Comparison of ENCODE assay signal across 22 mouse cellular contexts in the genomic region with DNA sequence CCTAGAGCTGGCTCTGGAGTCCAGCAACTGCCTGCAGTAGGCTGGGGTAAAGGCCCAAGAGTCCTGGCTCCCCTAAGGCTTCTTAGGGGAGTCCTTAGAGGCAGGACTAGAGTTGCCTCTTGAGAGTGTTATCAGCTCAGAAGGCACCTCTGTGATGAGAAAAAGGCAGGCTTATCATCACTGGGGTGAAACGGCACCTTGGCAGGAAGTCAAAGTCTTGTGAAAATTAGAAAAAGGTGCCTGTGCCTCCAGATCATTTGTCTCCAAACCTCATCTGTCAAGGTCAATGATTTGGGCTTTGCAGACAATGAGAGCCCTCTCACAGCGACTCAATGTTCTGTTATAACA.
DNase-seq lines count a peak whose midpoint lies in the region; ATAC-seq lines count a peak whose summit lies in the region.
"Had no signal": no experiment of that assay in that cellular context is flagged by ENCODE, and none has a peak within 500 bp of the region (broad histone marks: within the 10 kb centered on the region; RNA-seq: fewer than 3 reads in every experiment).

No protein-coding gene starts in this region.

- DNase-seq in testis, postnatal 14 days (ENCODE audit: low spot score), result peak; percentile 9
- DNase-seq in testis, postnatal 10 days (ENCODE audit: low spot score), result no peak
- peak; percentile 57 for DNase-seq in NIH3T3 (ENCODE audit: low read depth)
- DNase-seq in right cerebral cortex, adult 18-20 months, result no peak
- no peak for DNase-seq in right cerebral cortex, postnatal 36 days (ENCODE audit: low spot score in 2 of 2)
- DNase-seq: adrenal gland, adult 8-10 months; cerebellum, adult 11 months; cerebellum, adult 9-11 months; gastrocnemius, postnatal 10 days; kidney, adult 8-10 months; liver, postnatal 0 days; lung, postnatal 36 days; retina, postnatal 1 day; right cerebral cortex, postnatal 4 days; thymus, postnatal 14 days had no signal

- ATAC-seq in megakaryocyte-erythroid progenitor cell, adult 5-6 weeks (replicated peaks; ENCODE audit: low FRiP score, low TSS enrichment, poor library complexity, severe bottlenecking), result peak; percentile 90
- ATAC-seq in inflammation-experienced regulatory T-cells, adult 6 months, result no peak
- ATAC-seq: activated CD4-positive, CD25-positive, alpha-beta regulatory T cell, adult 4 months; forebrain, embryonic 13.5 days; hindbrain, embryonic 16.5 days; liver, embryonic 12.5 days; liver, postnatal 0 days; midbrain, embryonic 13.5 days had no signal

Comparison
In these comparisons a context has a peak if more than half of its experiments do, and no peak if none do; other contexts are left out.
1. DNase-seq: peak in testis, postnatal 14 days (single experiment) and NIH3T3 (single experiment); none in testis, postnatal 10 days (single experiment), right cerebral cortex, adult 18-20 months (single experiment) and right cerebral cortex, postnatal 36 days (0 of 2).